Mouse (Mus musculus) megakaryocyte progenitor cell, adult 5-6 weeks (primary cell): ENCODE measurements around the gene Phykpl. TPM values are rescaled to one million over a fixed set of nuclear protein-coding genes. Genes with fewer than 3 reads are reported as not detected.
"Not testable (repeated sequence)": the region's sequence is repeated elsewhere in the genome, so short reads cannot be mapped to it uniquely, and the experiment has no call there.

Experiments used
- ATAC-seq: replicated peaks from 2 replicates; pipeline ENCODE4 v1.8.0; 2016; ENCODE audit warnings: mild to moderate bottlenecking, moderate TSS enrichment, inconsistent platforms; ENCODE audit not compliant: poor library complexity
- total RNA-seq, 2 experiments: library from RNA; stranded (forward) in 1 of 2; stranded (reverse) in 1 of 2; fragments of 157-497, 149-512 nt in 1 of 2; fragments of 200-1000 nt in 1 of 2; gene quantifications; 2 replicates each; pipeline versions ENCODE4 v1.2.3 to v1.2.4; 2015 to 2017

Gene Phykpl
- total RNA-seq, 2 experiments from 2014 or later: 9.8 to 10.7 TPM

DNA sequence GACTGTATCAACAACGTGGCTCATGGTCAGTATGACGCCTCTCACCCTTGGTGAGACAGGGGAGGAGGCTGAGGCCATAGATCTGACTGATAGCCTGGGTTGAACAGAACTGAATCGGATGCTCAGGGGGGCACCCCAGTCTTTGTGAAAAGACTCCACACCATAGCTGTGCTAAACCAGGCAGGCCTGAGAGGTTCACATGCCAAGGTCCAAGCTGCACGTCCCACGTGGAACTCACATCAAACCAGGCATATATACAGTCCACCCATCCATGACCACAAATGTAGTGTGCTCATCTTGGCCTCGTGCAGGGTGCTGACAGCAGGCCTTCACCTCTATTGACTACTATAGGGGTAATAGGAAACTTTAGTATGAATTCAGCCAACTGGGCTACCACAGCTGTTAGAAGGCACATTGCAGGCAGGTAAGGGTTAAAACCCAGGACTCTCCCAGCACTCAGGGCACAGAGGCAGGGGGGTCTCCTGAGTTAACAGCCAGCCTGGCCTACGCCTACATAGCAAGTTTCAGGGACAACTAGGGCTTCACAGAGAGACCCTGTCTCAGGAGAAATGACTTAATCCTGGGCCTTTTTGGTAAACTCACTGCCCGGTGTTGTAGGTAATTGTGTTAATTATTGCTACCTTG lies 1.2 kb downstream of the Phykpl start:
- no peak for ATAC-seq

DNA sequence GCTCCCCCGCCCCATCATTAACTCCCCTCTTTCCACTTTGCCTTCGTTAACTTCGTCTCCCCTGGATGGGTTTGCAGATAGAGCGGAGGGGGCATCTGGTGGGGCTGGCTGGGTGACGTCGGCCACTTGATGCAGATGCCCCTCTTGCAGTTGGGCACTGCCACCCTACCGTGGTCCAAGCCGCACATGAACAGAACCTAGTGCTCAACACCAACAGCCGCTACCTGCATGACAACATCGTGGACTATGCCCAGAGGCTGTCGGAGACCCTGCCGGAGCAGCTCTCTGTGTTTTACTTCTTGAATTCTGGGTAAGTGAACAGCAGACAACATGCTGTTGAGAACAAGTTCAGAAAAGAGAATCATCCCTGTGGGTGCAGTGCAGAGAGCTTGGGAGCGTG lies 1.9 kb downstream of the Phykpl start:
- ATAC-seq: no peak

DNA sequence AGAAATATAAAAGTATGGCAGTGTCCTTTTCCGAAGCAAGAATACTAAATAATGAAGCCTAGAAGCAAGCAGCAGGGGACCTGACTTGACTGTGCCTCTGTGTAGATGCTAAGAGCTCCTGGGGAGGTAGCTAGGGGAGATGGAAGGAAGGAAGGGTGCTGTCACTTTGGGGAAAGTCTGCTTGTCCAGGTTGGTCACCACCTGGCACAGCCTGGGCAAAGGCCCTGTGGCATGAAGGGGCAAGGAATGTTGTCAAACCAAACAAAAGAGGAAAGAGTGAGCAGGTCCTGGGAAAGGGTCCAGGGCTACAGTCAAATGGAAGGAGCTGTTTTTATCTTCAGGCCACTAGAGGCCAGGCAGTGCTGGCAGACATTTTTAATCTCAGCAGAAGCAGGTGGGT lies 2.5 kb downstream of the Phykpl start:
- ATAC-seq: no peak

DNA sequence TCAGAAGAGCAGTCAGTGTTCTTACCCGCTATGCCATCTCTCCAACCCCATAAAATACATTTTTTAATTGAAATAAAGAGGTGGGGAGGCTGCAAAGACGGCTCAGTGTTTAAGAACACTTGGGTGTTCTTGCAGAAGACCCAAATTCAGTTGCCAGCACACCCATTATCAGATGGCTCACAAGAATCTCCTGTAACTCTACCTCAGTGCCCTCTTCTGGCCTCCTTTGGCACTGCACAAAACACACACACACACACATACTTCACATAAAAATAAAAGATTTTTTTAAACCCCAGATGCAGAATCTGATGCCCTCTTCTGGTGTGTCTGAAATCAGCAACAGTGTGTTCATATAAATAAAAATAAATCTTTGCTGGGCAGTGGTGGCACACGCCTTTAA lies 4.3 kb downstream of the Phykpl start:
- no peak for ATAC-seq

DNA sequence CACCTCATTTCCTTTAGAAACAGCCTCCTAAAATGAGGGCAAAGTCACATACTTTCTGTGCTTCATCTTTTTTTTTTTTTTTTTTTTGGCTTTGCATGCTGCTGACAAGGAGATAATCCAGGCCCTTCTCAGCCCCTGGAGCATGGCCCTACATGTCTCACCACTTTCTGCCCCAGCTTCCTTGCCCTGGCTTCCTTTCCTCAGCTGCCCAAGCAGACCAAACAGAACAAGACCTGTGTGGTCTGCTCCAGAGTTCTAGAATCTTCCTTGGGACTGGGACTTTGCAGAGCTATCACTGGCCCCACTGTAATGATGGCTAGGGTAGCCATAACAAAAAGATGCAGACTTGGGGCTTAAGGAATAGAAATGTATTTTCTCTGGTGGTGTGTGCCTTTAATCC lies 5.4 kb downstream of the Phykpl start:
- ATAC-seq: no peak

DNA sequence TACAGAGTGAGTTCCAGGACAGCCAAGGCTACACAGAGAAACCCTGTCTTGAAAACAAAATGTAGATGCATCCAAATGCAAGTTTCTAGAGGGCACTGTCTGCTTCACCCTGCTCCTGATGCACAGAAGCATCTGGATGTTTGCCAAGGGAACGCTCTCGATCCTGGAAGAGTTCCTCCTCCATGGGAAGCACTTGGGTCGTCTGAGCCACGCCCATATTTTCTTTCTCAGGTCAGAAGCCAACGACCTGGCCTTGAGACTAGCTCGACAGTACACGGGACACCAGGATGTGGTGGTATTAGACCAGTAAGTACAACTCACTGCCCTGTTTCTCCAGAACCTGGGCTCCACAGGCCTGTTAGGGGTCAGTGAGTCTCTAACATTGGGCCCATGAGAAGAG lies 6.6 kb downstream of the Phykpl start:
- ATAC-seq: no peak

DNA sequence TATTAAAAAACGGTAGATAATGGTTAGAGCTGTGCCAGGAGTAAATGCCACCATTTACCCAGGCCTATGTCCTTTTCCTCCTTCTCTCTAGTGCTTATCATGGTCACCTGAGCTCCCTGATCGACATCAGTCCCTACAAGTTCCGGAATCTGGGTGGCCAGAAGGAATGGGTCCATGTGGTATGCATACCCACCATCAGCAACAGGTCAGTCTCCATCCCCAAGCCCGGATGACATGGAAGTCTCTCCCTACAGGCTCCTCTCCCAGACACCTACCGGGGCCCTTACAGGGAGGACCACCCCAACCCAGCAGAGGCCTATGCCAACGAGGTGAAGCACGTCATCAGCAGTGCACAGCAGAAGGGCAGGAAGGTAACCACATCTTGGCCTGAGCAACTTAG lies 7.4 kb downstream of the Phykpl start:
- ATAC-seq: no peak

DNA sequence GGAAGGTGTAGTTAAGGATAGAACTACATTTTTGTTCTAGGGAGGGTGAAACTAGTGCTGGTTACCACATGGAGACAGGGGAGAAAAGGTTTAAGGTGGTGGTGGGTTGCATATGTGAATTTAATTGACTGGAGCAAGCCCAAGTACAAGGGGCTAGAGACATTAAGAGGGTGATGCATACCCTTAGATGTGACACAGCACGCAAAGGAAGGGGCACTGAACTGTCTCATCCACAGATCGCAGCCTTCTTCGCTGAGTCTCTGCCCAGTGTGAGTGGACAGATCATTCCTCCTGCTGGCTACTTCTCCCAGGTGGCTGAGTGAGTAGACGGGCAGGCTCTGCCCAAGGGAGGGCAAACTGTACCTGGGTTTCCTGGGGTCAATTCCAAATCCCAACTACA lies 8.8 kb downstream of the Phykpl start:
- ATAC-seq: no peak

DNA sequence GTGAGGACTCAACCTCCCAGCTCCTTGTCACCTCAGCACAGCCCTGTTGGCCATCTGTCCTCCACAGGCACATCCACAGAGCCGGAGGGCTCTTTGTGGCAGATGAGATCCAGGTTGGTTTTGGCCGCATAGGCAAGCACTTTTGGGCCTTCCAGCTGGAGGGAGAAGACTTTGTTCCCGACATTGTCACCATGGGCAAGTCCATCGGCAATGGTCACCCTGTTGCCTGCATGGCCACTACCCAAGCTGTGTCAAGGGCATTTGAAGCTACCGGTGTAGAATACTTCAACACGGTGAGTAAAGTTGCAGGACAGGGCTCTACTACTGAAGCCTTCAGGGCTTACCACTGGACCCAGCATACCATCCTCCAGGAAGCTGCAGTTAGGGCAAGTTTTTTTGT lies 9.3 kb downstream of the Phykpl start:
- ATAC-seq: no peak

DNA sequence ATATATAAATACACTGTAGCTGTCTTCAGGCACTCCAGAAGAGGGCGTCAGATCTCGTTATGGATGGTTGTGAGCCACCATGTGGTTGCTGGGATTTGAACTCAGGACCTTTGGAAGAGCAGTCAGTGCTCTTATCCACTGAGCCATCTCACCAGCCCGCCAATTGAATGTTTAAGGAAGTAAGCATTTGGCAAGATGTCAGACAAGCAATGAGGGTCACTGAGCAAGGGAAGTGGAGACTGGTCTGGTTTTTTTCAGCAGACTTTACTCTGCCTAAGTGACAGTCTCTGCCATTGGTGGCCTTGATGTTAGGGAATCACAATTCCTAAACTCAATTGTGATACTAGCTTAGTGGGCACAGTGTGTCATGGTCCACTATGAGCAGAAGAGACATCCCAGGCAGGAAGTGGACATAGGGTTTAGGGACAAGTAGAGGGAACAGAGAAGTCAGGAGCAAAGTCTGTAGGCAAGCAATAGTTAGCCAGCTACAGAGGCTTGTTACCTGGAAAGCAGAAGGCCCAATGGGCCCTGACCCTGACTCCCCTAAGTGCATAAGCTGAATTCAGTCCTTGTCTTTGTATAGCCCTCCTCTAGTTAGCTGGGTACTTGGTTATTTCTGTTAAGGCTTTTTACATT lies 10.3 kb downstream of the Phykpl start:
- ATAC-seq: peak; percentile 51

DNA sequence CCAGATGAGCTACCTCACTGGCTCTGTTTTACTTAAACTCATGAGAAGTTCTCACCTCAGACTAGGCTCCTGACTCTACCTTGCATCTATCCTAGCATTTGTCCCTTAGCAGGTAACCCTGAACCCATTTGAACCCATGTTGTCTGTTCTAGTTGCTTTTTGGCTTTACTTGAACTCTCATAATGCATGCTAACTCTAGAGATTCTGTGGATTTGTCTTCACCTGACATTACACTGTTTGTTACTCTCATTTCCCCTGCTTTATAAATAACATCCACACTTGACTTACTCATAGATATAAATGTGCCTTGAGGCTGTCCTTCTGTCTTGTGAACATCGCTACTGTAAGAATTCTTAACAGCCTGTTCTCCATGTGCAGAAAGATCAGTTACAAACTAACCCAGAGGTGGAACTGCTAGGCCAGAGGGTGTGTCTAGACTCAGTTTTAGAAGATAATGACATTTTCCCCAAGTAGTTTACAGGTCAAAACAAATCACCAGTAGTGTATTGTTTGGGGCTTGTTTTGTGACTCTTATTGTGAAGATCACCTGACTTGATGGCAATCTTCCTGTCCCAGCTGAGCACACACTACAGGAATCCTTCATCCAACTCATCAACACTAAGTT lies 11.0 kb downstream of the Phykpl start:
- no peak for ATAC-seq

DNA sequence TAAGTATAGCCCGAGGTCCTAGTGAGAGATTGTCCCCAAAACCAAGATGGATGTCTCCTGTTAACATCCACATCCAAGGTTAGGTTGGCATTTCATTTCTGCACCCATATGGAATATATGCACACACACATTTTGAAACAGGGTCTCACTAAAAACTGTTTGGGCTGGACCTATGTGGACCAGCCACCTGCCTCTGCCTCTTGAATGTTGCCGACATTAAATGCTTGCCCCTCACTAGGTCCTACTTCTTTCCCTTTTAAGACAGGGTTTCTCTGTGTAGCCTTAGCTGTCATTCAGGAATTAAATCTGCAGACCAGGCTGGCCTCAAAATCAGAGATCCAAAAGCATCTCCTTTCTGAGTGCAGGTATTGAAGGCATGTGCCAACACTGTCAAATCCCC lies 13.0 kb downstream of the Phykpl start:
- no peak for ATAC-seq

DNA sequence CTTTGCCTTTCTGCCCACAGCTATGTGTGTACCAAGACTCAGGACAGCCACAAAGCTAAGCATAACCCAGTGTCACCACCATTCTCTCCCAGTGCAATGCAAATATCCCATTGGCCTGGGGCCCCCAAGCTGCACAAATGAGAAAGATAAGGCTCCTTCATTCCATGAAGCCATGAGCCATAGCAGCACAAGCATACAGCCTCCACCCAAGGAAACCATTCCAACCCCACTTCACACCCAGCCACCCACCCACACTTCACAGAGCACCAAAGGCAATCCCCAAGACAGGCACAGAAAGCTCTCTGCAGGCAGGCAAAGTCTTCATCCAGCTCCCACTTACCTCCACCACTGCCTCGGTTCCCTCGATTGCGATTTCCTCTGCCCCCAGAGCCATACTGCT lies 17.7 kb downstream of the Phykpl start:
- ATAC-seq: no peak

DNA sequence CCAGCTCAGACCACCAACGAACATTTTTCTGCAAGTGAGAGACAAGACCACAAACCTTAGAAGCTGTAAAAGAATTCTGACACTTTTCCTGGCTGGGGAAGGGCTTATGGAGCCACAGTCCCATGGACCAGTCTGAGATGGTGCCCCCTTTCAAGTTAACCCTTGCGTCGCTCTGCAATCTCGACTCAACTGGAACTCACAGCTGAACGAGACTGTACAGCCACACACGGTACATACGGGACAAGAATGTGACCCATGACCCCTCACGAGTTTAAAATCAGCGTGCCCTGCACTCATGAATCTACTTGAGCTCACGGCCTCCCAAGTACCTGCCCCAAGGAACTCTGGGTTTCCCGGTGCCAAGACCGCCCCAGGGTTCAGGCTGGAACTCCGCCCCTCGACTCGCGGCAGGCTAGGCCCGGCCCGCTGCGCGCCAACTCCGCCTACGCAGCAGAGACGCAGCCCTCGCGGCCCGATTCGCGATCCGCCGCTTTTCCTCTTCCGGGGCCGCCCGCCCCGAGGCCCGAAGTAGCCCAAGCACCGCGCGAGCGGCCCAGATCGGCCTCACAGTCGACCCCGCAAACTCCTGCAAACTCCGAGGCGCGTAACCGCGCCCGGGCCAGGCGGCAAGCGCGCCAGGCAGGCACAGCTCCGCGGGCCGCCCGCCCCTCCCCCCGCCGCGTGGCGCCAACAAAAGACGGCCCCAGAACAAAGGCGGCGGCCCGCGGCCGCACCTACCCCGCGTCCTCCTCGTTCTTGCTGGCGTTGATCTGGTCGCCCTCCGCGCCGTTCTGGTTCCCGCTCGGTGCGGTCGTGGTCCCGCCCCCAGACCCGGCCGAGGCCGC lies 21.3 kb downstream of the Phykpl start:
- ATAC-seq: peak; percentile 33

DNA sequence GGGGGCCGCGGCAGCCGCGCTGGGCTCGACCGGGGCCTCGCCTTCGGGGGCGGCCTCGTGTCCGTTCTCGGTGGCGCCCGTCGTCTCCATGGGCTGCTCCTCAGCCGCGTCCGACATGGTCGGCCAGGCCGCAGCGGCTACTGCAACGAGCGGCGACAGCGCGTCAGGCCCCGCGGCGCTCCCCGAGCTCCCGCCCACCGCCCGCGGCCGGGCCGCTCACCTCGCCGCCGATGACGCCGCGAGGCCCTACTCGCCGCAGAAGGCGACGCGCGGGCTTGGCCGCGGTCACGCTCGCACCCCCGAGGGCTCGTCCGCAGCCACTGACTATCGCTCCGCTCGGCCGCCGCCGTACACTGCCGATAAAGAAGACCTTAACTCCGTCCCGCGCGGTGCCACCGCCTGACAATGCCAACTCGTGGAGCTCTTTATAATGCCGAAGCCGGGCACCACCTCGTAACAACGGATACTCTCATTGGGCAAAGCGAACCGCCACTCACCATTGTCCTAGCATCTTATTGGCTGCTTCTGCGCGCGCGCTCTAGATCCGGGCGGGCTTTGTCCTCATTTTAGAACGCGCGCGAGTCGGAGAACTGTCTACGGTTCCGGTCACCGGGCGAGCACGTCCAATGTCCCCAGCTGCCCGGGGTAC lies 22.0 kb downstream of the Phykpl start, which contains the start of gene Hnrnpab:
TSS of gene Hnrnpab (minus strand) at position 401 of the 649 bp plus-strand sequence.
- peak; percentile 74 for ATAC-seq

DNA sequence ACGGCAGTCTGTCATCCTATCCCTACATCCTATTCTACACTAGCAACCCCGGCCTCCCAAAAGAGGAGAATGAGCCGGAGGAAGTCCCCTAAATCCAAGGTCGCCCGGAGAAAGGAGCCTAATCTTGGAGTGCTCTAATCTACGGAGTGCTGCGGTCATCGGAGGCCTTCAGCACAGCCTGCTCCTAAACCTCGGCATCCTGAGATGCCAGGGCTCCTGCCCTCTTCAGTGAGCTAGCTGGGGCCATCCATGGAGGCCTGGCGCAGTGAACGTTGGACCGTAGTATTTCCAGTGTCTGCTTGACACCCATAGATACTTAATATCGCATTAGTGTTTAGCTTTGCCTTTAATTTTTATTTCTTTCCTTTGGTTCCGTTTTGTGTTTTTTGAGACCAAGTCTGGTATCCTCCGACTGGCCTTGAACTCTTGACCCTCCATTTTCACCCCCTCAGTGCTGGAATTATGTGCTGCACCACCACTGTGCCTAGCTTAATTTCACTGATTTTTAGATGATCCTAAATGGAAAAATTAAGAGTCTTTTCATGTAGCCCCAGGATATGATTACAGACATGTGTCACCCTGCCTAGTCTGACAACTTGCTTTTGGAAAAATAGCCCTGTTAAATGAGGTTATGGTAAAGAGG lies 22.7 kb downstream of the Phykpl start:
- ATAC-seq: peak; percentile 14

DNA sequence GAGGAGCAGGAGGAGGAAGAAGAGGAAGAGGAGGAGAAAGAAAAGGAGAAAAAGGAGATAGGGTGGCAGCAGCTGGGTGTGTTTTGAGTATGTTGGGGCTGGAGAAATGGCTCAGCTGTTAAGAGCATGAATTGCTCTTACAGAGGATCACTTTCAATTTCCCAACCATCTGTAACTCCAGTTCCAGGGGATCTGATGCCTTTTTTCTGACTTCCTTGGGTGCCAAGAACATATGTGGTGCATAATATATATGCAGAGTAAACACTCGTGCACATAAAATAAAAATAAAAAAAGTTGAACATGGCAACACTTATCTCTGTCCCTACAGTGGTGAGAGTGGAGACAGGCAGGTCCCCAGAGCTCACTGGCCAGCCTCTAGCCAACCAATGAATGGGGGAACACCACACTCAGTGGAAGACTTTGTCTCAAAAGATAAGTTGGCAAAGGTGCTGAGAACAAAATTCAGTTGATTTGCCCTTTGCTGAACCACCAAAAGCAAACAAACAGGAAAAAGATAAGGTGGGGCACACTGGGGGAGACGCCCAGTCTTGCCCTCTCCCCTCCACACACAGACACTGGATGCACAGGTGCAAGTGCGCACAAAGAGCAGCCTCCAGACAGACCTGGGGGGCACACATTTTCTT lies 24.8 kb downstream of the Phykpl start:
- ATAC-seq: peak; percentile 53

DNA sequence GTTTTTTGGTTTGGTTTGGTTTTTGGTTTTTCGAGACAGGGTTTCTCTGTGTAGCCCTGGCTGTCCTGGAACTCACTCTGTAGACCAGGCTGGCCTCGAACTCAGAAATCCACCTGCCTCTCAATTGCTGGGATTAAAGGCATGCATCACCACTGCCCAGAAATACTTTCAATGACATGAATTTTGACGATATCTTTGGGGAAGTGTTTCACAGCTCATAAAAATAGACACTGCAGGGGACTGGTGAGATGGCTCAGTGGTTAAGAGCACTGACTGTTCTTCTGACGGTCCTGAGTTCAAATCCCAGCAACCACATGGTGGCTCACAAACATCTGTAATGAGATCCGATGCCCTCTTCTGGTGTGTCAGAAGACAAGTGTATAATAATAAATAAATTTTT lies 25.4 kb downstream of the Phykpl start:
- not testable (repeated sequence) for ATAC-seq

DNA sequence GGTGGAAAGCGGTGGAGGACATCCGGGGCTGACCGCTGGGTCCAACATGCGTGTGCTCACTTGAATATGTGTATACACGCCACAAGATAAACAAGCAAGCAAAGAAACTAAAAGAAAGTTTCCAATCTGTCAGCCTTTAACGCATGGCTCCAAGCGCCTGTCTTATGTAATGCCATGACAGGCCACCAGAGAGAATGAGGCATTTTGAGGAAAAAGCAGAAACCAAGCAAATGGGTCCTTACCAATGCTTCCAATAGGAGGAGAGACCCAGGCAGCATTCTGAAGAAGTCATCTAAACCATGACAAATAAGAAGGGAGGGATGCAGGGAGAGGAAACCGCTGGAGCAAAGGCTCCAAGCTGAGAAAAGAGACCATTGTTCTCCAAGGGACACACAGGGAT lies 29.7 kb downstream of the Phykpl start:
- ATAC-seq: no peak

DNA sequence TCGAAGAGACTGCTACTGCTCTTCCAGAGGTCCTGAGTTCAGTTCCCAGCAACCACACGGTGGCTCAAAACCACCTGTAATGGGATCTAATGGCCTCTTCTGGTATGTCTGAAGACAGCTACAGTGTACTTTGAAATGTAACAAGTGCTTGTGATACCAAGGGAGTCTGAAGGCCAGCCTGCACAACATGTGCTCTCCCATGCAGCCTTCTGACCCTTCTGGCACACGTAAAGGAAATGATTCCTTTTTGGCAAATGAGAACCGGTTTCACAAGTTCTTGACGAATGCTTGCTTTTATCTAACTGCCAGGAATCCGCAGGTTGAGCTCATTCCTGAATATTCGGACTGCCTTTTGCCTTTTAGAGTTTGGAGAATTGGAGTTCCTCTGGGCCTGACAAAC lies 30.6 kb downstream of the Phykpl start:
- no peak for ATAC-seq
